Mouse (Mus musculus) myocyte (in vitro differentiated cells): ENCODE data around the gene Dgkd.

Source experiments
- CEBPB ChIP-seq: IDR thresholded peaks from 2 replicates; pipeline ENCODE4 v1.6.1; 2011; ENCODE audit warnings: mild to moderate bottlenecking, moderate library complexity; ENCODE audit not compliant: poor library complexity, insufficient read depth, severe bottlenecking
- E2F4 ChIP-seq: IDR thresholded peaks from one replicate; pipeline ENCODE4 v1.6.1; 2011; ENCODE audit warnings: mild to moderate bottlenecking, control low read depth, moderate library complexity; ENCODE audit not compliant: insufficient read depth
- MAX ChIP-seq: IDR thresholded peaks from one replicate; pipeline ENCODE4 v1.6.1; 2011; ENCODE audit warnings: low read depth, mild to moderate bottlenecking, control low read depth
- MYOD1 ChIP-seq, 3 experiments: IDR thresholded peaks; one replicate each; pipeline ENCODE4 v1.6.1; 2011; ENCODE audit warnings: control low read depth in 2 of 3, low read depth in 2 of 3, mild to moderate bottlenecking in 2 of 3, moderate library complexity in 1 of 3; ENCODE audit not compliant: insufficient read length in 2 of 3, control insufficient read depth in 1 of 3
- MYOG ChIP-seq, 3 experiments: IDR thresholded peaks; one replicate each; pipeline ENCODE4 v1.6.1; 2011; ENCODE audit warnings: control low read depth in 2 of 3, low read depth in 2 of 3, mild to moderate bottlenecking in 2 of 3; ENCODE audit not compliant: insufficient read length in 2 of 3, control insufficient read depth in 1 of 3, insufficient read depth in 1 of 3
- POLR2A ChIP-seq: IDR thresholded peaks from one replicate; pipeline ENCODE4 v1.6.1; 2011; ENCODE audit warnings: low read depth, mild to moderate bottlenecking, control low read depth, moderate library complexity; ENCODE audit not compliant: insufficient read length
- POLR2AphosphoS2 ChIP-seq: IDR thresholded peaks from one replicate; pipeline ENCODE4 v1.6.1; 2011; ENCODE audit warnings: low read depth, control low read depth; ENCODE audit not compliant: insufficient read length
- TCF12 ChIP-seq: IDR thresholded peaks from one replicate; pipeline ENCODE4 v1.6.1; 2011; ENCODE audit warnings: mild to moderate bottlenecking, control low read depth; ENCODE audit not compliant: poor library complexity, insufficient read depth, severe bottlenecking
- USF1 ChIP-seq: IDR thresholded peaks from one replicate; pipeline ENCODE4 v1.6.1; 2011; ENCODE audit warnings: low read depth, mild to moderate bottlenecking, control low read depth, moderate library complexity

DNA sequence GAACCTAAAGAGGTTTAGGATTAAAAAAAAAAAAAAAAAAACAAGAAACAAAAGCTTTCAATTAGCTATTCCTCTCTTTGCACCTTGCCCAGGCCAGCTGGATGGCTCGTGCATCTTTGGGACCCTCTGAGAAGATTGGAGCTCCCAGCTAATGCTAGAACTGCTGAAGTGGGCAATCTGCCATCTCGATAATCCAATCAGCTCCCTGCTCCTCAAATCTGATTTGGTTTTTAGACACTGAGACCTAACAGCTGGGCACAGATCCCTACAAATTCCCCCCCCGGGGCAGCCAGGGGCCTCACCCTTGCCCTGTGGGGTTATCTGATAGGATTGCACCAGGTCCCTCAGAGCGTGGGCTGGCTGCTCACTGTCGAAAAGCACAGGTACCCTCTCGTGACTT is 49.5 kb upstream of the Dgkd start, which contains the start of gene Sag:
- TF ChIP-seq USF1 = no peak
- no peak for TF ChIP-seq E2F4
- no peak for TF ChIP-seq CEBPB
- no peak for TF ChIP-seq MYOD1 (IDR thresholded peaks at IDR 0.05; ENCODE audit: control insufficient read depth in 1 of 3, insufficient read length in 2 of 3, low read depth in 2 of 3)
- TF ChIP-seq POLR2A = no peak
- no peak for TF ChIP-seq TCF12
- no peak for TF ChIP-seq MYOG (IDR thresholded peaks at IDR 0.05; ENCODE audit: control insufficient read depth in 1 of 3, insufficient read depth in 1 of 3, insufficient read length in 2 of 3, low read depth in 2 of 3)
- no peak for TF ChIP-seq MAX
- no peak for TF ChIP-seq POLR2AphosphoS2
